Mouse (Mus musculus) bone marrow macrophage, adult 2 months (primary cell): ENCODE data around the gene Anapc7.

ENCODE experiments used
- CTCF ChIP-seq: IDR thresholded peaks from 2 replicates; pipeline ENCODE4 v1.5.1; 2012; ENCODE audit warnings: low read depth, mild to moderate bottlenecking, low read length, moderate library complexity
- POLR2A ChIP-seq: IDR thresholded peaks from 2 replicates; pipeline ENCODE4 v1.6.1; 2012; ENCODE audit warnings: mild to moderate bottlenecking, low read depth, low read length, borderline replicate concordance

GRCm38 (mm10) chr5:122412826-122413225, 8.7 kb upstream of the Anapc7 start:
- no peak for TF ChIP-seq POLR2A
- TF ChIP-seq CTCF, result no peak
